Mouse (Mus musculus) cortical plate, adult 2 months (tissue): ENCODE measurements around the gene Prex1.

Experiments
- CTCF ChIP-seq: fragments of 200-500 bp; IDR thresholded peaks from 2 replicates; pipeline ENCODE4 v1.5.1; 2011; ENCODE audit warnings: mild to moderate bottlenecking, control low read depth, low read length; ENCODE audit not compliant: insufficient read depth; ENCODE audit errors: extremely low read depth
- POLR2A ChIP-seq: fragments of 200-500 bp; IDR thresholded peaks from 2 replicates; pipeline ENCODE4 v1.6.1; 2011; ENCODE audit warnings: mild to moderate bottlenecking, low read length, control low read depth; ENCODE audit not compliant: insufficient read depth; ENCODE audit errors: extremely low read depth

DNA sequence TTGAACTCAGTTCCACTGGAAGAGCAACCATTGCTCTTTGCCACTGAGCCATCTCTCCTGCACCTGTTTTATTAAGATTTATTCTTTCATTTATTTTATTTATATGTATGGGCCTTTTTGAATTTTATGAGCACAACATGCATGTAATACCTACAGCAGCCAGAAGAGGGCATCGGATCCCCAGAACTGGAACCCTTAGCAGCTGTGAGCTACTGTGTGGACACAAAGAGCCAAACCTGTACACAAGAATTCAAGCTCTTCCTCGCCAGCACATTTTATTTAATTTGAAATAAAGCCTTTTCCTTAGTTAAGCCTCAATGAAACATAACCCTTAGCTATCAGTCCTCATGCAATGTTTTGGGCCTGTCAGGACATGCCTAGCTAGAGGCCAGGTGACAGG lies 158.1 kb downstream of the Prex1 start:
- peak; percentile 51; the same call in 1 of the 2 replicates for TF ChIP-seq CTCF
- no peak for TF ChIP-seq POLR2A
